Mouse (Mus musculus) limb, embryonic 12.5 days (tissue): ENCODE measurements at regions not wholly inside any gene's neighbourhood (a gene's known extent, or its start where the extent isn't known, plus 50 kb on each side); places are given as distances from the start of the nearest gene placed in this dataset.
A peak's percentile ranks its signal among the peaks of the same experiment; 100 is the strongest.

Experiments used
- ATAC-seq: fragments of 200-750 bp; cut with Nextera tagmentation; 2 replicates; pipeline ENCODE4 v1.8.0; 2017; ENCODE audit warnings: low read depth, moderate TSS enrichment; ENCODE audit not compliant: insufficient number of reproducible peaks, insufficient read depth, low FRiP score, low TSS enrichment
- H3K27ac ChIP-seq: fragments of 300-500 bp; sonication (generic); 2 replicates; pipeline ENCODE4 v1.5.1; 2016; ENCODE audit warnings: mild to moderate bottlenecking, moderate library complexity
- H3K27me3 ChIP-seq: fragments of 300-500 bp; sonication (generic); 2 replicates; pipeline ENCODE4 v1.6.1; 2016; ENCODE audit warnings: mild to moderate bottlenecking, moderate library complexity
- H3K36me3 ChIP-seq: fragments of 300-500 bp; sonication (generic); 2 replicates; pipeline ENCODE4 v1.6.1; 2016; ENCODE audit warnings: mild to moderate bottlenecking, moderate library complexity
- H3K4me1 ChIP-seq: fragments of 300-500 bp; sonication (generic); replicated peaks from 2 replicates; pipeline ENCODE4 v1.6.1; 2016
- H3K4me2 ChIP-seq: fragments of 300-500 bp; sonication (generic); 2 replicates; pipeline ENCODE4 v1.6.1; 2016; ENCODE audit warnings: mild to moderate bottlenecking, moderate library complexity
- H3K4me3 ChIP-seq: fragments of 300-500 bp; sonication (generic); replicated peaks from 2 replicates; pipeline ENCODE4 v1.5.1; 2016; ENCODE audit warnings: mild to moderate bottlenecking
- H3K9ac ChIP-seq: fragments of 300-500 bp; sonication (generic); replicated peaks from 2 replicates; pipeline ENCODE4 v1.6.1; 2016; ENCODE audit warnings: mild to moderate bottlenecking, moderate library complexity
- H3K9me3 ChIP-seq: fragments of 300-500 bp; sonication (generic); 2 replicates; pipeline ENCODE4 v1.6.1; 2016; ENCODE audit warnings: mild to moderate bottlenecking, moderate library complexity
- WGBS: fragments of 180-500 bp; shearing (Covaris S2); methylation state at CpG from one replicate; pipeline ENCODE4 v1.1.7; 2016; 5-methylcytosine and 5-hydroxymethylcytosine counted together

GRCm38 (mm10) chr3:143790905-143791304, 414.1 kb downstream of the Lmo4 start:
- Histone ChIP-seq H3K4me3 (no peak overlapping the region), H3K27ac (no peak overlapping the region), H3K9me3 (no peaks in the 10 kb centered on the region), H3K4me2 (no peak overlapping the region), H3K36me3 (no peaks in the 10 kb centered on the region), H3K27me3 (no peaks in the 10 kb centered on the region), H3K9ac (no peak overlapping the region), H3K4me1 (peaks cover 26% of the 10 kb centered on the region)
- WGBS: 55% methylated on average over 8 of the region's 8 CpGs
- ATAC-seq: no peak

- Histone ChIP-seq H3K9me3 (no peaks in the 10 kb centered on the region), H3K36me3 (no peaks in the 10 kb centered on the region), H3K4me2 (no peak overlapping the region), H3K27ac (no peak overlapping the region), H3K4me3 (no peak overlapping the region), H3K27me3 (no peaks in the 10 kb centered on the region), H3K4me1 (peaks cover 20% of the 10 kb centered on the region), H3K9ac (no peak overlapping the region)
- no peak for ATAC-seq
- WGBS: 63% methylated on average over 8 of the region's 8 CpGs
These were observed 415.0 kb downstream of the Lmo4 start for GRCm38 (mm10) chr3:143789932-143790570.

GRCm38 (mm10) chr3:143786889-143787288, 418.1 kb downstream of the Lmo4 start:
- no peak overlapping the region for H3K4me2 ChIP-seq
- WGBS: 92% methylated on average over 8 of the region's 8 CpGs

GRCm38 (mm10) chr3:143784353-143784791, 420.6 kb downstream of the Lmo4 start:
- Histone ChIP-seq H3K9ac (no peak overlapping the region), H3K4me3 (no peak overlapping the region), H3K4me2 (no peak overlapping the region), H3K9me3 (no peaks in the 10 kb centered on the region), H3K27me3 (no peaks in the 10 kb centered on the region), H3K27ac (no peak overlapping the region), H3K36me3 (no peaks in the 10 kb centered on the region), H3K4me1 (peaks cover 4% of the 10 kb centered on the region; the same call in 1 of the 2 replicates)
- no peak for ATAC-seq
- WGBS: 47% methylated on average over 3 of the region's 3 CpGs

More at GRCm38 (mm10) chr3:143786889-143787288, 418.1 kb downstream of the Lmo4 start:
- no peaks in the 10 kb centered on the region for H3K36me3 ChIP-seq
- no peak overlapping the region for H3K27ac ChIP-seq
- no peak for ATAC-seq
- peaks cover 18% of the 10 kb centered on the region for H3K4me1 ChIP-seq
- no peaks in the 10 kb centered on the region for H3K9me3 ChIP-seq
- no peak overlapping the region for H3K9ac ChIP-seq
- H3K27me3 ChIP-seq: no peaks in the 10 kb centered on the region
- H3K4me3 ChIP-seq: no peak overlapping the region

GRCm38 (mm10) chr3:143778161-143778560, 426.9 kb downstream of the Lmo4 start:
- no peak for ATAC-seq
- Histone ChIP-seq H3K36me3 (no peaks in the 10 kb centered on the region), H3K9me3 (no peaks in the 10 kb centered on the region), H3K27ac (no peak overlapping the region), H3K27me3 (no peaks in the 10 kb centered on the region), H3K9ac (no peak overlapping the region), H3K4me3 (no peak overlapping the region), H3K4me1 (no peaks in the 10 kb centered on the region), H3K4me2 (no peak overlapping the region)
- 64% methylated on average over 2 of the region's 2 CpGs for WGBS

GRCm38 (mm10) chr3:143759337-143759736, 445.7 kb downstream of the Lmo4 start:
- Histone ChIP-seq H3K27me3 (no peaks in the 10 kb centered on the region), H3K27ac (no peak overlapping the region), H3K4me3 (no peak overlapping the region), H3K36me3 (no peaks in the 10 kb centered on the region), H3K9ac (no peak overlapping the region), H3K4me2 (no peak overlapping the region), H3K4me1 (no peaks in the 10 kb centered on the region), H3K9me3 (no peaks in the 10 kb centered on the region)
- 86% methylated on average over 1 of the region's 1 CpGs for WGBS
- no peak for ATAC-seq

- H3K4me1 ChIP-seq: no peaks in the 10 kb centered on the region
- no peaks in the 10 kb centered on the region for H3K9me3 ChIP-seq
- no peak overlapping the region for H3K9ac ChIP-seq
- no peak overlapping the region for H3K27ac ChIP-seq
- H3K27me3 ChIP-seq: no peaks in the 10 kb centered on the region
- H3K4me3 ChIP-seq: no peak overlapping the region
- H3K4me2 ChIP-seq: no peak overlapping the region
- WGBS: 89% methylated on average over 3 of the region's 3 CpGs
- ATAC-seq: no peak
- no peaks in the 10 kb centered on the region for H3K36me3 ChIP-seq
These were observed 451.8 kb downstream of the Lmo4 start for GRCm38 (mm10) chr3:143753197-143753596.

GRCm38 (mm10) chr3:143752660-143753059, 452.4 kb downstream of the Lmo4 start:
- Histone ChIP-seq H3K4me3 (no peak overlapping the region), H3K27ac (no peak overlapping the region), H3K36me3 (no peaks in the 10 kb centered on the region), H3K4me2 (no peak overlapping the region), H3K9me3 (no peaks in the 10 kb centered on the region), H3K4me1 (no peaks in the 10 kb centered on the region), H3K9ac (no peak overlapping the region), H3K27me3 (no peaks in the 10 kb centered on the region)
- 66% methylated on average over 1 of the region's 1 CpGs for WGBS
- no peak for ATAC-seq

- Histone ChIP-seq H3K9ac (no peak overlapping the region), H3K36me3 (no peaks in the 10 kb centered on the region), H3K9me3 (no peaks in the 10 kb centered on the region), H3K4me2 (no peak overlapping the region), H3K4me1 (no peaks in the 10 kb centered on the region), H3K27ac (no peak overlapping the region), H3K27me3 (no peaks in the 10 kb centered on the region), H3K4me3 (no peak overlapping the region)
- no peak for ATAC-seq
- 67% methylated on average over 4 of the region's 4 CpGs for WGBS
These were observed 454.9 kb downstream of the Lmo4 start for GRCm38 (mm10) chr3:143750128-143750527.

- Histone ChIP-seq H3K9me3 (no peaks in the 10 kb centered on the region), H3K4me2 (peak overlapping the region; percentile 29), H3K27me3 (no peaks in the 10 kb centered on the region), H3K9ac (no peak overlapping the region), H3K36me3 (no peaks in the 10 kb centered on the region), H3K27ac (no peak overlapping the region), H3K4me3 (no peak overlapping the region), H3K4me1 (peaks cover 11% of the 10 kb centered on the region)
- WGBS: 61% methylated on average over 7 of the region's 7 CpGs
- ATAC-seq: no peak
These were observed 461.4 kb downstream of the Lmo4 start for GRCm38 (mm10) chr3:143743649-143744048.

GRCm38 (mm10) chr3:143742786-143743571, 462.0 kb downstream of the Lmo4 start:
- Histone ChIP-seq H3K4me1 (peaks cover 11% of the 10 kb centered on the region), H3K9me3 (no peaks in the 10 kb centered on the region), H3K27ac (no peak overlapping the region), H3K4me2 (peak overlapping the region; percentile 29), H3K4me3 (no peak overlapping the region), H3K9ac (no peak overlapping the region), H3K36me3 (no peaks in the 10 kb centered on the region), H3K27me3 (no peaks in the 10 kb centered on the region)
- no peak for ATAC-seq
- 48% methylated on average over 17 of the region's 17 CpGs for whole genome bisulfite sequencing
